Mouse (Mus musculus) olfactory bulb, adult 2 months (tissue): ENCODE data around the gene Klc4. TPM values are rescaled to one million over a fixed set of nuclear protein-coding genes. Genes with fewer than 3 reads are reported as not detected.

Experiments used
- H3K27ac ChIP-seq: fragments of 200-500 bp; 2 replicates; pipeline ENCODE4 v1.5.1; 2012; ENCODE audit warnings: low read depth, low read length; ENCODE audit not compliant: insufficient read depth
- H3K4me1 ChIP-seq: fragments of 200-500 bp; 2 replicates; pipeline ENCODE4 v1.6.1; 2012; ENCODE audit warnings: low read length; ENCODE audit not compliant: control insufficient read depth, insufficient read depth
- H3K4me3 ChIP-seq: fragments of 200-500 bp; 2 replicates; pipeline ENCODE4 v1.5.1; 2012; ENCODE audit warnings: mild to moderate bottlenecking, low read depth, low read length, moderate library complexity; ENCODE audit not compliant: insufficient read depth
- CTCF ChIP-seq: fragments of 200-500 bp; IDR thresholded peaks from 2 replicates; pipeline ENCODE4 v1.5.1; 2012; ENCODE audit warnings: low read depth, mild to moderate bottlenecking, low read length, moderate library complexity; ENCODE audit not compliant: insufficient read depth
- POLR2A ChIP-seq: fragments of 200-500 bp; IDR thresholded peaks from 2 replicates; pipeline ENCODE4 v1.6.1; 2012; ENCODE audit warnings: mild to moderate bottlenecking, low read depth, low read length, moderate library complexity; ENCODE audit not compliant: insufficient read depth
- WGBS: fragments of 180-500 bp; shearing (Covaris S2); methylation state at CpG from one replicate; pipeline ENCODE4 v1.1.7; 2018; 5-methylcytosine and 5-hydroxymethylcytosine counted together
- polyA plus RNA-seq: library from polyadenylated mRNA; stranded (reverse); fragments of >200 nt; gene quantifications from 2 replicates; pipeline ENCODE4 v1.2.4, GENCODE M21; 2012; ENCODE audit warnings: low replicate concordance; ENCODE audit not compliant: missing spikeins, insufficient read depth, insufficient read length

Klc4 gene
- polyA plus RNA-seq, 1 experiment: not detected

- WGBS: 88% methylated on average over 6 of the region's 6 CpGs
- TF ChIP-seq POLR2A: no peak
- no peak for TF ChIP-seq CTCF
- H3K27ac ChIP-seq: no peak overlapping the region
- H3K4me1 ChIP-seq: peaks cover 22% of the 10 kb centered on the region
- H3K4me3 ChIP-seq: no peak overlapping the region
Measured at GRCm38 (mm10) chr17:46627409-46627808, 18.4 kb downstream of the Klc4 start.

GRCm38 (mm10) chr17:46624598-46624997 lies 21.2 kb downstream of the Klc4 start:
- WGBS: 75% methylated on average over 12 of the region's 12 CpGs
- Histone ChIP-seq H3K4me3 (no peak overlapping the region), H3K4me1 (peaks cover 26% of the 10 kb centered on the region), H3K27ac (no peak overlapping the region)
- TF ChIP-seq CTCF: no peak
- TF ChIP-seq POLR2A: no peak

GRCm38 (mm10) chr17:46623819-46624557 lies 21.8 kb downstream of the Klc4 start:
- WGBS: 47% methylated on average over 10 of the region's 10 CpGs
- H3K27ac ChIP-seq: no peak overlapping the region
- peaks cover 27% of the 10 kb centered on the region for H3K4me1 ChIP-seq

GRCm38 (mm10) chr17:46622269-46622668 lies 23.6 kb downstream of the Klc4 start:
- WGBS: 91% methylated on average over 11 of the region's 11 CpGs
- H3K4me3 ChIP-seq: no peak overlapping the region
- peaks cover 28% of the 10 kb centered on the region for H3K4me1 ChIP-seq
- no peak for TF ChIP-seq POLR2A
- no peak for TF ChIP-seq CTCF
- no peak overlapping the region for H3K27ac ChIP-seq

More at GRCm38 (mm10) chr17:46623819-46624557, 21.8 kb downstream of the Klc4 start:
- TF ChIP-seq POLR2A (no peak), CTCF (no peak)
- no peak overlapping the region for H3K4me3 ChIP-seq

GRCm38 (mm10) chr17:46621324-46621723 lies 24.5 kb downstream of the Klc4 start:
- H3K27ac ChIP-seq: no peak overlapping the region
- 40% methylated on average over 15 of the region's 15 CpGs for WGBS
- no peak overlapping the region for H3K4me3 ChIP-seq
- TF ChIP-seq CTCF (no peak), POLR2A (no peak)
- H3K4me1 ChIP-seq: peaks cover 28% of the 10 kb centered on the region

- no peak overlapping the region for H3K4me3 ChIP-seq
- TF ChIP-seq POLR2A (no peak), CTCF (no peak)
- 78% methylated on average over 16 of the region's 16 CpGs for WGBS
- peaks cover 28% of the 10 kb centered on the region for H3K4me1 ChIP-seq
- H3K27ac ChIP-seq: no peak overlapping the region
Measured at GRCm38 (mm10) chr17:46619683-46620357, 26.0 kb downstream of the Klc4 start.

- WGBS: 67% methylated on average over 27 of the region's 27 CpGs
- no peak overlapping the region; the same call in 1 of the 2 replicates for H3K27ac ChIP-seq
Measured at GRCm38 (mm10) chr17:46618769-46619682, 26.8 kb downstream of the Klc4 start.

GRCm38 (mm10) chr17:46618394-46618768 lies 27.4 kb downstream of the Klc4 start:
- Histone ChIP-seq H3K4me3 (no peak overlapping the region), H3K4me1 (peaks cover 22% of the 10 kb centered on the region), H3K27ac (no peak overlapping the region; the same call in 1 of the 2 replicates)
- TF ChIP-seq POLR2A (no peak), CTCF (no peak)
- 64% methylated on average over 6 of the region's 6 CpGs for WGBS

More at GRCm38 (mm10) chr17:46618769-46619682, 26.8 kb downstream of the Klc4 start:
- H3K4me3 ChIP-seq: no peak overlapping the region
- no peak for TF ChIP-seq CTCF
- 0 out of 2 replicates have a peak, but pooled peaks have one; percentile 12 for TF ChIP-seq POLR2A
- peaks cover 24% of the 10 kb centered on the region for H3K4me1 ChIP-seq

GRCm38 (mm10) chr17:46617799-46618198 lies 28.0 kb downstream of the Klc4 start:
- TF ChIP-seq POLR2A: no peak
- TF ChIP-seq CTCF: no peak
- Histone ChIP-seq H3K27ac (no peak overlapping the region), H3K4me1 (peaks cover 22% of the 10 kb centered on the region), H3K4me3 (no peak overlapping the region)
- 91% methylated on average over 12 of the region's 12 CpGs for WGBS
